Mouse (Mus musculus): ENCODE measurements around the gene Serpinf1. TPM values are rescaled to one million over a fixed set of nuclear protein-coding genes. Genes with fewer than 3 reads are reported as not detected.

The Serpinf1 gene
- polyA plus RNA-seq, 1 experiment from 2014 or later: 54.2 TPM

- WGBS: 92% methylated on average over 31 of the region's 31 CpGs
- Histone ChIP-seq H3K4me2 (replicated peaks; ENCODE audit: low read depth, low read length) (peak overlapping the region; percentile 100; the same call in 1 of the 2 replicates), H3K9me3 (ENCODE audit: control insufficient read depth, low read depth, low read length) (no peaks in the 10 kb centered on the region), H3K9ac (replicated peaks; ENCODE audit: low read depth, low read length) (no peak overlapping the region), H3K27me3 (ENCODE audit: control insufficient read depth, insufficient read depth, low read length) (no peaks in the 10 kb centered on the region), H3K4me1 (ENCODE audit: control insufficient read depth, insufficient read depth, low read length) (peaks cover 9% of the 10 kb centered on the region), H3K4me3 (ENCODE audit: low read depth, low read length) (peak overlapping the region; percentile 51; the same call in 1 of the 2 replicates), H3K36me3 (ENCODE audit: control insufficient read depth, insufficient read depth, low read length) (no peaks in the 10 kb centered on the region; the same call in 1 of the 2 replicates), H3K27ac (ENCODE audit: low read length) (no peak overlapping the region)
- ATAC-seq (ENCODE audit: insufficient number of reproducible peaks, insufficient read depth, low FRiP score, low read depth): no peak
Observed at GRCm38 (mm10) chr11:75452812-75453557, 30.5 kb upstream of the Serpinf1 start.

GRCm38 (mm10) chr11:75452081-75452480 lies 29.6 kb upstream of the Serpinf1 start:
- peaks cover 9% of the 10 kb centered on the region for H3K4me1 ChIP-seq (ENCODE audit: control insufficient read depth, insufficient read depth, low read length)
- no peak for ATAC-seq (ENCODE audit: insufficient number of reproducible peaks, insufficient read depth, low FRiP score, low read depth)
- no peak overlapping the region for H3K27ac ChIP-seq (ENCODE audit: low read length)
- no peak overlapping the region for H3K4me2 ChIP-seq (replicated peaks; ENCODE audit: low read depth, low read length)
- no peaks in the 10 kb centered on the region; the same call in 1 of the 2 replicates for H3K36me3 ChIP-seq (ENCODE audit: control insufficient read depth, insufficient read depth, low read length)
- no peak overlapping the region for H3K9ac ChIP-seq (replicated peaks; ENCODE audit: low read depth, low read length)
- WGBS: 90% methylated on average over 8 of the region's 8 CpGs
- no peaks in the 10 kb centered on the region for H3K9me3 ChIP-seq (ENCODE audit: control insufficient read depth, low read depth, low read length)
- H3K27me3 ChIP-seq (ENCODE audit: control insufficient read depth, insufficient read depth, low read length): no peaks in the 10 kb centered on the region
- H3K4me3 ChIP-seq (ENCODE audit: low read depth, low read length): no peak overlapping the region

- no peaks in the 10 kb centered on the region for H3K27me3 ChIP-seq (ENCODE audit: control insufficient read depth, insufficient read depth, low read length)
- H3K4me2 ChIP-seq (replicated peaks; ENCODE audit: low read depth, low read length): no peak overlapping the region
- peaks cover 9% of the 10 kb centered on the region for H3K4me1 ChIP-seq (ENCODE audit: control insufficient read depth, insufficient read depth, low read length)
- H3K27ac ChIP-seq (ENCODE audit: low read length): no peak overlapping the region
- H3K36me3 ChIP-seq (ENCODE audit: control insufficient read depth, insufficient read depth, low read length): no peaks in the 10 kb centered on the region; the same call in 1 of the 2 replicates
- ATAC-seq (ENCODE audit: insufficient number of reproducible peaks, insufficient read depth, low FRiP score, low read depth): no peak
- 87% methylated on average over 15 of the region's 15 CpGs for WGBS
- H3K9ac ChIP-seq (replicated peaks; ENCODE audit: low read depth, low read length): no peak overlapping the region
- H3K9me3 ChIP-seq (ENCODE audit: control insufficient read depth, low read depth, low read length): no peaks in the 10 kb centered on the region
- no peak overlapping the region for H3K4me3 ChIP-seq (ENCODE audit: low read depth, low read length)
Observed at GRCm38 (mm10) chr11:75450936-75451335, 28.4 kb upstream of the Serpinf1 start.

GRCm38 (mm10) chr11:75450304-75450908 lies 27.9 kb upstream of the Serpinf1 start:
- Histone ChIP-seq H3K27me3 (ENCODE audit: control insufficient read depth, insufficient read depth, low read length) (no peaks in the 10 kb centered on the region), H3K4me3 (ENCODE audit: low read depth, low read length) (no peak overlapping the region), H3K4me2 (replicated peaks; ENCODE audit: low read depth, low read length) (no peak overlapping the region), H3K27ac (ENCODE audit: low read length) (no peak overlapping the region), H3K9me3 (ENCODE audit: control insufficient read depth, low read depth, low read length) (no peaks in the 10 kb centered on the region), H3K9ac (replicated peaks; ENCODE audit: low read depth, low read length) (no peak overlapping the region), H3K36me3 (ENCODE audit: control insufficient read depth, insufficient read depth, low read length) (no peaks in the 10 kb centered on the region; the same call in 1 of the 2 replicates), H3K4me1 (ENCODE audit: control insufficient read depth, insufficient read depth, low read length) (peaks cover 9% of the 10 kb centered on the region)
- WGBS: 82% methylated on average over 8 of the region's 8 CpGs
- ATAC-seq (ENCODE audit: insufficient number of reproducible peaks, insufficient read depth, low FRiP score, low read depth): no peak

GRCm38 (mm10) chr11:75449695-75450094 lies 27.2 kb upstream of the Serpinf1 start:
- Histone ChIP-seq H3K27me3 (ENCODE audit: control insufficient read depth, insufficient read depth, low read length) (no peaks in the 10 kb centered on the region), H3K36me3 (ENCODE audit: control insufficient read depth, insufficient read depth, low read length) (no peaks in the 10 kb centered on the region; the same call in 1 of the 2 replicates), H3K4me1 (ENCODE audit: control insufficient read depth, insufficient read depth, low read length) (peaks cover 4% of the 10 kb centered on the region; the same call in 1 of the 2 replicates), H3K9ac (replicated peaks; ENCODE audit: low read depth, low read length) (no peak overlapping the region), H3K27ac (ENCODE audit: low read length) (no peak overlapping the region), H3K4me3 (ENCODE audit: low read depth, low read length) (no peak overlapping the region), H3K4me2 (replicated peaks; ENCODE audit: low read depth, low read length) (no peak overlapping the region), H3K9me3 (ENCODE audit: control insufficient read depth, low read depth, low read length) (no peaks in the 10 kb centered on the region)
- ATAC-seq (ENCODE audit: insufficient number of reproducible peaks, insufficient read depth, low FRiP score, low read depth): no peak
- WGBS: 71% methylated on average over 7 of the region's 7 CpGs

- peaks cover 3% of the 10 kb centered on the region; the same call in 1 of the 2 replicates for H3K36me3 ChIP-seq (ENCODE audit: control insufficient read depth, insufficient read depth, low read length)
- H3K4me1 ChIP-seq (ENCODE audit: control insufficient read depth, insufficient read depth, low read length): no peaks in the 10 kb centered on the region; the same call in 1 of the 2 replicates
- H3K9ac ChIP-seq (replicated peaks; ENCODE audit: low read depth, low read length): no peak overlapping the region
- ATAC-seq (ENCODE audit: insufficient number of reproducible peaks, insufficient read depth, low FRiP score, low read depth): no peak
- no peaks in the 10 kb centered on the region for H3K27me3 ChIP-seq (ENCODE audit: control insufficient read depth, insufficient read depth, low read length)
- no peak overlapping the region for H3K4me3 ChIP-seq (ENCODE audit: low read depth, low read length)
- no peaks in the 10 kb centered on the region for H3K9me3 ChIP-seq (ENCODE audit: control insufficient read depth, low read depth, low read length)
- WGBS: 83% methylated on average over 3 of the region's 3 CpGs
- H3K27ac ChIP-seq (ENCODE audit: low read length): no peak overlapping the region
- no peak overlapping the region for H3K4me2 ChIP-seq (replicated peaks; ENCODE audit: low read depth, low read length)
Observed at GRCm38 (mm10) chr11:75448575-75448974, 26.1 kb upstream of the Serpinf1 start.

GRCm38 (mm10) chr11:75443711-75444110 lies 21.2 kb upstream of the Serpinf1 start:
- no peak overlapping the region for H3K4me2 ChIP-seq (replicated peaks; ENCODE audit: low read depth, low read length)
- no peak overlapping the region for H3K27ac ChIP-seq (ENCODE audit: low read length)
- H3K4me3 ChIP-seq (ENCODE audit: low read depth, low read length): no peak overlapping the region
- H3K9ac ChIP-seq (replicated peaks; ENCODE audit: low read depth, low read length): no peak overlapping the region
- ATAC-seq (ENCODE audit: insufficient number of reproducible peaks, insufficient read depth, low FRiP score, low read depth): no peak
- H3K4me1 ChIP-seq (ENCODE audit: control insufficient read depth, insufficient read depth, low read length): 0 out of 2 replicates have a peak, but pooled peaks cover 2% of the 10 kb centered on the region
- 51% methylated on average over 8 of the region's 8 CpGs for WGBS
- H3K9me3 ChIP-seq (ENCODE audit: control insufficient read depth, low read depth, low read length): no peaks in the 10 kb centered on the region
- H3K27me3 ChIP-seq (ENCODE audit: control insufficient read depth, insufficient read depth, low read length): no peaks in the 10 kb centered on the region
- peaks cover 15% of the 10 kb centered on the region for H3K36me3 ChIP-seq (ENCODE audit: control insufficient read depth, insufficient read depth, low read length)

- ATAC-seq (ENCODE audit: insufficient number of reproducible peaks, insufficient read depth, low FRiP score, low read depth): no peak
- Histone ChIP-seq H3K36me3 (ENCODE audit: control insufficient read depth, insufficient read depth, low read length) (peaks cover 15% of the 10 kb centered on the region), H3K9me3 (ENCODE audit: control insufficient read depth, low read depth, low read length) (no peaks in the 10 kb centered on the region), H3K4me2 (replicated peaks; ENCODE audit: low read depth, low read length) (no peak overlapping the region), H3K4me3 (ENCODE audit: low read depth, low read length) (no peak overlapping the region), H3K9ac (replicated peaks; ENCODE audit: low read depth, low read length) (no peak overlapping the region), H3K4me1 (ENCODE audit: control insufficient read depth, insufficient read depth, low read length) (0 out of 2 replicates have a peak, but pooled peaks cover 2% of the 10 kb centered on the region), H3K27ac (ENCODE audit: low read length) (no peak overlapping the region), H3K27me3 (ENCODE audit: control insufficient read depth, insufficient read depth, low read length) (no peaks in the 10 kb centered on the region)
- WGBS: 92% methylated on average over 16 of the region's 16 CpGs
Observed at GRCm38 (mm10) chr11:75441601-75442000, 19.1 kb upstream of the Serpinf1 start.

Measured in stomach, embryonic 14.5 days (tissue).